Mouse (Mus musculus) cortical plate, adult 2 months (tissue): ENCODE results near the gene Mccc2. TPM values are rescaled to one million over a fixed set of nuclear protein-coding genes. Genes with fewer than 3 reads are reported as not detected.
A peak's percentile ranks its signal among the peaks of the same experiment; 100 is the strongest.
"Not testable (repeated sequence)": the region's sequence is repeated elsewhere in the genome, so short reads cannot be mapped to it uniquely, and the experiment has no call there.

Source experiments
- H3K27ac ChIP-seq: fragments of 200-500 bp; 2 replicates; pipeline ENCODE4 v1.5.1; 2012; ENCODE audit warnings: low read length, control low read depth, inconsistent platforms; ENCODE audit not compliant: insufficient read depth
- H3K4me1 ChIP-seq: fragments of 200-500 bp; 2 replicates; pipeline ENCODE4 v1.6.1; 2011; ENCODE audit warnings: low read length; ENCODE audit not compliant: control insufficient read depth, insufficient read depth
- H3K4me3 ChIP-seq: fragments of 200-500 bp; 2 replicates; pipeline ENCODE4 v1.5.1; 2011; ENCODE audit warnings: mild to moderate bottlenecking, low read length, control low read depth; ENCODE audit not compliant: insufficient read depth
- CTCF ChIP-seq: fragments of 200-500 bp; IDR thresholded peaks from 2 replicates; pipeline ENCODE4 v1.5.1; 2011; ENCODE audit warnings: mild to moderate bottlenecking, control low read depth, low read length; ENCODE audit not compliant: insufficient read depth; ENCODE audit errors: extremely low read depth
- POLR2A ChIP-seq: fragments of 200-500 bp; IDR thresholded peaks from 2 replicates; pipeline ENCODE4 v1.6.1; 2011; ENCODE audit warnings: mild to moderate bottlenecking, low read length, control low read depth; ENCODE audit not compliant: insufficient read depth; ENCODE audit errors: extremely low read depth
- polyA plus RNA-seq: library from polyadenylated mRNA; depleted of rRNA; stranded (reverse); fragments of >200 nt; gene quantifications from 2 replicates; pipeline ENCODE4 v1.2.3, GENCODE M21; 2012; rRNA removed

Gene Mccc2
- 17.5 and 17.6 TPM in 2 replicates for polyA plus RNA-seq

DNA sequence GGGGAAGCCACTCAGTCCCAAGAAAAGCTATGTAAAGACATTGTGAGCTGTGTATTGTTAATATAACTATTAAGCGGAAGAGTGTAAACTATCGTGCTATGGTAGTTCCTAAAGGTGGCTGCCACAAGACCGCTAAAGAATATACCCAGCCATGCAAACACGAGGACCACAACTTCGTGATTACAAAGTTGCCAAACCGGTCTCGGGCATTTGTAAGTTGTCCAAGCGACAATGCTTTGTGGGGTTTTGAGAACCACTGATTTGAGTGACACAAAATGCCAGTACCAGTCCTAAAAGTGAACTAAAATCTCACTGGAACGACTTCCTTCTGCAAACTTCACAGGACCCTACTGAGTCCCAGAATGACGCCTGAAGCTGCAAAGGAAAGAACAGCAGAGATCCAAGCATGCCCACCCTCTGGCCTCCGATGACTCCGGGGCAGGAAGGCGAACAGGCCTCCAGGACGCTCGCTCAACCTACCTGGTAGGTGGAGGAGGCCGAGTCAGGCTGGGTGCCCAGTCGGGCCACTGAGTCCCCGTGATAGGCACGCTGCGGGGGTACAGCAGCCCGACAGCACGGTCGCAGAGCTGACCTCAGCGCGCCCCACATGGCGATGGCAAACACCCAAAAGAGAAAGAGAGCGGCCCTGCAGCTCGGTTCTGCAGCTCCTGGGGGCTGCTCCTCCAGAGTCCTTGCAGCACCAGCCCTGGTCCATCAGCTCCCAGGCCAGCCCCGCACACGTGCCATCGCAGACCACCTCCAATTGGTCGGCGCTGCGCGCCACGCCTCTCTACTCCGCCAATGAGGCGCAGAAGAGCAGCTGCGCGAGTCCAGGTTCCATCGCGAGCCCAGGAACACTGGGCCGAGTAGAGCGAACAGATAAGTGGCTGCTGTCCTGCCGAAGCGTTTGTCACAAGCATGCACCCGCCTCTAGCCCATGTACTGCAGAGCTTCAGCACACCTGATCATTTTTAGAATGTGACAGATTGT, at the start of gene Mccc2:
Mccc2 (minus strand) TSS at position 734 of the 990 bp plus-strand sequence.
- TF ChIP-seq CTCF (no peak), POLR2A (peak; percentile 90)
- H3K4me1 ChIP-seq, result peaks cover 7% of the 10 kb centered on the region

DNA sequence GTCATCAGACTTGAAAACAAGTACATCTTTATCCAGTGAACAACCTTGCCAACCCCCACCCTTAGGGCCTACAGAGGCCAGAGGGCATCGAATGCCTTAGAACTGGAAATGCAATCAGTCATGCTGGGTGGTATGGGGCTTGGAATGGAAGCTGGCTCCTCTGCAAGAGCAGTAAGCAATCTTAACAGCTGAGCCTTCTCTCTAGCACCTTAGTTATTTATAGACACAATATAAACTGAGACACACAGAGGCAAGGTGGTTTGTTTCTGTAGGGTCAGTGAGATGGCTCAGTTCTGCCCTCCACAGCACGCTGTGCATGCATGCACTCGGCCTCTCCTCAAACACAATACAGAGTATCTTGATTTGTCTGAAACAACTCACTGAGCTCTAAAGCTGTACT, 48.5 kb upstream of the Mccc2 start:
- Histone ChIP-seq H3K27ac (no peak overlapping the region), H3K4me3 (no peak overlapping the region), H3K4me1 (no peaks in the 10 kb centered on the region)
- TF ChIP-seq CTCF, result no peak
- TF ChIP-seq POLR2A, result no peak

More for the DNA sequence above, at the start of gene Mccc2:
- Histone ChIP-seq H3K27ac (0 out of 2 replicates have a peak within 1 kb of the TSS, but pooled peaks have one; percentile 13), H3K4me3 (peak within 1 kb of the TSS; percentile 75)

DNA sequence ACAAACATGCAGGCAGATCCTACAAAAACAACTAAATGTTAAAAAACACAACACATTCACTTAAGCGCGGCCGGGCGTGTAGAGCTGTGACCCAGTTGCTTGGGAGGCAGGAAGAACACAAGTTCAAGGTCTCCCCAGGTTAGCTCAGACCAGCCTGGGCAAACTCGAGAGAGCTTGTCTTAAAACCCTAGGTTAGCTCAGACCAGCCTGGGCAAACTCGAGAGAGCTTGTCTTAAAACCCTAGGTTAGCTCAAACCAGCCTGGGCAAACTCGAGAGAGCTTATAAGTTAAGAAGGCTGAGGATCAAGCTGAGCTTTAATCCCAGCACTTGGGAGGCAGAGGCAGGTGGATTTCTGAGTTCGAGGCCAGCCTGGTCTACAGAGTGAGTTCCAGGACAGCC, 42.3 kb upstream of the Mccc2 start:
- not testable (repeated sequence) for H3K4me1 ChIP-seq, H3K4me3 ChIP-seq, H3K27ac ChIP-seq

DNA sequence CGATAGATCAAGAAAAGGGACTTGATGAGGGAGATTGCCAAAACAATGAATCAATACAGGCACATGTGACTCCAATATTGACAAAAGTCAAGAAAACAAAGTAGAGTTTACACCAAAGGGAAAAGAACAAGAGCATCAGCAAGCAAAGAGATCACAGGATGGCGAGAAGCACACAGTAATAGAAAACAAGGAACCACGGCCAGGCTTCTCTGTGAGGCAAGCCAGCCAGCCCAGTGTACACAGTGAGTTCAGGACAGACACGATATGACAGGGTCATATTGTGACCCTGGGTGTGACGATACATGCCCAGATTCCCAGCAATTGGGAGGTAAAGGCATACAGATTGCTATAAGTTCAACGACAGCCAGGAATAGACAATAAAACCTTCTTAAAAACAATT, 10.6 kb upstream of the Mccc2 start:
- no peak for TF ChIP-seq CTCF
- no peak for TF ChIP-seq POLR2A
- H3K4me1 ChIP-seq, result no peaks in the 10 kb centered on the region
- no peak overlapping the region for H3K4me3 ChIP-seq
- no peak overlapping the region for H3K27ac ChIP-seq

DNA sequence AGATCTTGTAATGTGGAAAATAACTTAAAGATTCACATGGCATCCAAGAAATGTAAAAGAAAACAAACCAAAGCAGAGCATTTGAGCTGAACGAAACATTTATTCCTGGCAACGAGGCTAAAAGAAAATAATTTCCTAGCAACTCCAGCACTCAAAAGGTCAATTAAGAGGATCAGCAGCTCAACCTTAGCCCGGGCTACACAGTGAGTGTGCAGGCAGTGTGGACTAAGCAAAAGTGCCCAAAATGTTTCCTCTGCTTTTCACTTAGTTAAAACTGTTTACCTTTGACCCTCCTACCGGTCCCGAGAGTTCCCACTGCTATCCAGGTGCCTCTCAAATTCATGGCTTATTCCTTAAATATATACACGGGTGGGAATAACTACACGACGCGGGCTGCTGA, 1.5 kb upstream of the Mccc2 start:
- Histone ChIP-seq H3K4me1 (peaks cover 7% of the 10 kb centered on the region), H3K27ac (no peak overlapping the region), H3K4me3 (no peak overlapping the region)
- TF ChIP-seq CTCF (no peak), POLR2A (no peak)

DNA sequence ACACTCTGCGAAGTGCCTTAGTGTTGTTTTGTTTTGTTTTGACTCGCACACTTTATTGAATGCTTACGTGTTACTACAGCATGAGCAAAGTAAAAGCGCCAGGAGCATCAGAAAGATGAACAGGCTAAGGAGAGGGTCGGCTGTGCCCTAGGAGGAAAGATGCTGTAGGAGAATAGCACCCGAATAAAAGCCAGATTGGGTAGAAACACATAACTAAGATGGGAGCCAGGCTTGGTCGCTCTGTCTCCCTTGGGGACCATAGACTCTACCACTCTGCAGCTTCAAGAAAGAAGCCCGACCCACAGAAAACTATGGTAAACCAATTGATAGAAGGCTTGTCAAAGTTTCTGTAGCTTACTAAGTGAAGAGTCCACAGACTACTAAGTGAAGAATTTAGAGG, 498 bp upstream of the Mccc2 start:
- Histone ChIP-seq H3K27ac (no peak overlapping the region), H3K4me3 (peak overlapping the region; percentile 75), H3K4me1 (peaks cover 7% of the 10 kb centered on the region)
- no peak for TF ChIP-seq POLR2A
- TF ChIP-seq CTCF, result no peak

DNA sequence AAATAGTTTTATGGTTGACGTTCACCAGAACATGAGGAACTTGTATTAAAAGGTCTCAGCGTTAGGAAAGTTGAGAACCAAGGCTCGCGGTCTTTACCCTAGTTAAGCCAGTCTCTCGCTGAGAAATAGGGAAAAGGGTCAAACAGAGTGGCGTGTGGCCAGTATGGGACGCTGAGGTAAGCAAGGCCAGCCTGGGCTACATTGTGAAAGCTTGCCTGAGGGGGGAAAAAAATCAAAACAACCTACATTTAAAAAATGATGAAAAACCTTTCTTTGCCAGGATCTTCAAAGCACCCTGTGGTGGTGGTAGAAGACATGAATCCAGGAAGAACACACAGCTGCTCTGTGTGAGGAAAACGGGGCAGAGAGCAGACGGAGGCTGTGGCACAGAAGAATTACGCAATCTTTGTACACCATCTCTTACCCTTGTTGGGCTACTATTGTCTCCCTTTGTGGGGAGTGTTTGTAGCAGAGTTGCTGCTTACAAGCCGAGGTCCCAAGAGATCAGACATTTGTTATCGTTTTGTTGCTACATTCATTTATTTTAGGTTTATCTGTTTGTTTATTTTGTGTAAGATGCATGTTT, 9.4 kb downstream of the Mccc2 start:
- Histone ChIP-seq H3K4me1 (no peaks in the 10 kb centered on the region), H3K4me3 (no peak overlapping the region), H3K27ac (no peak overlapping the region)
- no peak for TF ChIP-seq CTCF
- TF ChIP-seq POLR2A, result no peak

DNA sequence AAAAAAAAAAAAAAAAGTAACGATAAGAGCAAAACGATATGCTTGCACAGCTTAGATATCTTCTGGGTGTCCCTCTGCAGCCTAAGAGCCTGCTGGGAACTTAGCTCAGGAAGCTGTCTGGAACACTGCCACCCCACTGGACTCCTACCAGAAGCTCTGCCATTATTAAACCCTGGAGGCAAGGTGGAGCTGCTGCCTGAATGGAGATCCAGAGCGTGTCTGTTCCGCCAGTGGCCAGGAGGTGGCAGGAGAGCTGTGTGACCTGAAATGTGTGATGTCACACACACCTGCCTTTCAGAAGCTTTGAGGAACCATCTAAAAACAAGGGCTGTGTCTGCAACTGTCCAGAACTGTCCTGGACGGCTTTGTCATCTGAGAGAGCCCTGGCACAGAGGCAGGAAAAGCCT, 13.6 kb downstream of the Mccc2 start:
- H3K4me3 ChIP-seq, result no peak overlapping the region
- H3K27ac ChIP-seq, result no peak overlapping the region
- H3K4me1 ChIP-seq, result no peaks in the 10 kb centered on the region
- no peak for TF ChIP-seq POLR2A
- peak; percentile 70 for TF ChIP-seq CTCF

DNA sequence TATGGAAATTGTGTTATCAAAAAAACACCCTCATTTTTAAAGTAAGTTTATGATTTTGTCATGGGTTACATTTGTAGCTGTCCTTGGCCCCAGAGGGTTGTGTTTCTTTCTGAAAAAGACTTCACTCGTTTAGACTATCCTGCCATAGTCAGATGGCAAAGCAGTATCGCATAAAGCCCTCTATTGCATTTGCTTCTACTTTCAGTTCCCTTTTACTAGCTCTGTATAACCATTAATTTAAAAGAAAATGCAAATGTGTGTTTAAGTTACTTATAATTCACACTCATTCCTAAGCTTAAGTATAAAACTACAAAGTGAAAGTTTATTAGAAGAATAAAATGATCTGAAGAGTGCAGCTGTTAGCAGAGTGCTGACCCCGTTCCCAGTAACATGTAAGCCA, 16.4 kb downstream of the Mccc2 start:
- no peak for TF ChIP-seq CTCF
- TF ChIP-seq POLR2A, result no peak
- no peaks in the 10 kb centered on the region for H3K4me1 ChIP-seq

DNA sequence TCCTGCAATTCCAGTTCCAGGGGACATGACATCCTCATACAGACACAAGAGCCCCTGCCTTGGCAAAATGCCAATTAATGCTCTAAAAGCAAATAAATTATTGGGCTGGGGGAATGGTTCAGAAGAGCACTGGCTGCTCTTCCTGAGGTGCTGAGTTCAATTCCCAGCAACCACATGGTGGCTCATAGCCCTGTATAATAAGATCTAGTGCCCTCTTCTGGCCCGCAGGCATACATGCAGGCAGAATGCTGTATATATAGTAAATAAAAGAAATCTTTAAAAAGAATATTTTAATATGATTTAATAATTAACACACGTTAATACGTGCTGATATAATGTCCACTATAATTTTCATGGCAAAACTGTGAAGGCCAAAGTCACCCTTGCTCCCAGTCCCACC, 17.3 kb downstream of the Mccc2 start:
- Histone ChIP-seq H3K4me3 (no peak overlapping the region), H3K27ac (no peak overlapping the region), H3K4me1 (no peaks in the 10 kb centered on the region)
- no peak for TF ChIP-seq POLR2A
- no peak for TF ChIP-seq CTCF

More for the DNA sequence above, 16.4 kb downstream of the Mccc2 start:
- Histone ChIP-seq H3K4me3 (no peak overlapping the region), H3K27ac (no peak overlapping the region)
